Mouse (Mus musculus): Measurements from ENCODE around the gene Slc25a11.
A peak's percentile ranks its signal among the peaks of the same experiment; 100 is the strongest.

Slc25a11 gene

DNA sequence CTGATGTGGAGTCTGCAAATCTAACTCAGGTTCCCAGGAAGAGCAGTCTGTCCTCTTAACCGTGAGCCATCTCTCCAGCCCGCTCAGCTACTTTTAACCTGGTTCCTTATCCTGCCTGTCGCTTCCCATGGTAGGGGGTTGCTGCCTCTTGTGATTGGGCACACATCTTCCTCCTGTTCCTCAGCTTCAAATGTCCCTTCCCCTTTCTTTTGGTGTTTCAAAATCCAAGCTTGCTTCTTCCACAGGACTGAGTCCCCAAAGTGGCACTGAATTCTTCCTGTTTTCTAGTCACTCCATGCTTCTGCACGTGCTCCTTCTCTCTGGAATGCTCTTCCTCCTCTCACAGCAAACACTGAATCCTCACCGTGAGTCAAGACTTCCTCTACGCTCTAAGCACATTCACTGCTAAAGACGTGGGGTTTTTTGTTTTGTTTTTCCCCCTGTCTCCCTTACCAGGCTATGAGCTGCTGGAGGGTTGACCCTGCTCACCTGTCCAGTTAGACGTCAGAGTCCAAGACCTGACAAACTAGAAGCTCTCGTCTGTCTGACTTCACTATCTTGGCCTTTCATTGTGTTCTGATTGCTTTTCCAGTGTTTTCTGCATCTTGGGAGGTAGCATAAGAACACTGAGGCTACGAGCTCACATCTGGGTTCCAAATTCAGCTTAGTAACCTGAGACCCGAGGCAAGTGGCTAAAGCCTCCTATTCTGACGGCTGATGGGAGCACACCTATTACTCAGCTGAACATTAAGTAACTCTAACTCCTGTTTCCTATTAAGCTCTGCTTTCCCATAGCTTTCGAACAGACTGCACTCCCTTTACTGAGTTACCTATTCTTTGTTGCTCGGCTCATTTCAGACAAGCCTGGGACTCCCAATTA, 20.2 kb upstream of the Slc25a11 start:
- DNase-seq = peak in 1 of 2 experiments; percentile 22

DNA sequence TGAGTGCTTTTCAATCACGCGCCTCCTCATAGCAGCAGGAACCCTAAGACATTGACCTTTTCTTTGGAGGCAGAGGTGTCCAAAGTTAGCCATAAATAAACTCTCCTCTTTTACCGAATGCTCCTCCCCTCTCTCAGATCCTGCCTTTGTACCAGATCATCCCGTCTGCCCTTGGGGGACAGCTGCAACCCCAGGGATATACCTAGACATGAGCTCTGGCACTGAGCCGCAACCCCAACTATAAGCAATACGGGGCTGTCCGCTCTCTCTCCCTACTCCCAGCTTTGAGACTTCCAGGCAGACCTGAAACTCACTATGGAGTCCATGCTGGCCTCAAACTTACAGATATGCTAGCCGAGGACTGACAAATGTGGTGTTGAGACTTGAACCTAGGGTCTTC, 19.4 kb upstream of the Slc25a11 start:
- DNase-seq = no peak

- DNase-seq = no peak
Measured at GRCm38 (mm10) chr11:70664741-70665140, 17.5 kb upstream of the Slc25a11 start.

- DNase-seq = no peak
Measured at GRCm38 (mm10) chr11:70663957-70664356, 16.7 kb upstream of the Slc25a11 start.

- no peak for DNase-seq
Measured at GRCm38 (mm10) chr11:70663101-70663500, 15.8 kb upstream of the Slc25a11 start.

- DNase-seq = no peak
Measured at GRCm38 (mm10) chr11:70660571-70660970, 13.3 kb upstream of the Slc25a11 start.

DNA sequence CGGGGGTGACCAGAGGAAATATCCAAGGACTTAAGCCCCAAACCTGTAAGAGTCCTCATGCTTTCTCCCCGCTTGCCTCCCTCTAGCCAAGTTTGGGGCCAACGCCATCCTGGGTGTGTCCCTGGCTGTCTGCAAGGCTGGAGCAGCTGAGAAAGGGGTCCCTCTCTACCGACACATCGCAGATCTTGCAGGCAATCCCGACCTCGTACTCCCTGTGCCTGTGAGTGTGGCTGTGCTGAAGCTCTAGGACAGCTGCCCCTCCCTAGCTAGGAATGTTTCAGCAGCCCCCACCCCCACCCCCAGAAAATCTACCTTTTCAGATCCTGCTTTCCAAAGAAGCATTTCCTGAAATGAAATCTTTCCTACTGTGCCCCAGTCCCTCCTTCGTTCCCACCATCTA, 11.7 kb upstream of the Slc25a11 start:
- DNase-seq = no peak

DNA sequence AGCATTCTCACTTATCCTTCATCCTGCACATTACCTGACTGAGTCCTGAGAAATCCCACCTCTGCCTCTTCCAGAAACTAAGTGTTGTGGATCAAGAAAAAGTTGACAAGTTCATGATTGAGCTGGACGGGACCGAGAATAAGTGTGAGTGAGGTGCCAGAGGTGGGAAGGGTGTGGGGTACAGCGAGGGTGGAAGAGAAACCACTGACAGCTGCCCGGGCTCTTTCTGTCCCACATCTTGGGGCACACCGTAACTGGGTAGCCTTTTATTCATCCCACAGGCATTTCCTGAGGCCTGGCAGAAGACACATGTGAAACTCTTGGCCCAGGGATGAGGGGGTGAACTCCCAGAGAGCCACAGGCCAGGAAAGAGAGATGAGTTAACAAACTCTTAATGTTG, 11.2 kb upstream of the Slc25a11 start:
- DNase-seq = no peak

DNA sequence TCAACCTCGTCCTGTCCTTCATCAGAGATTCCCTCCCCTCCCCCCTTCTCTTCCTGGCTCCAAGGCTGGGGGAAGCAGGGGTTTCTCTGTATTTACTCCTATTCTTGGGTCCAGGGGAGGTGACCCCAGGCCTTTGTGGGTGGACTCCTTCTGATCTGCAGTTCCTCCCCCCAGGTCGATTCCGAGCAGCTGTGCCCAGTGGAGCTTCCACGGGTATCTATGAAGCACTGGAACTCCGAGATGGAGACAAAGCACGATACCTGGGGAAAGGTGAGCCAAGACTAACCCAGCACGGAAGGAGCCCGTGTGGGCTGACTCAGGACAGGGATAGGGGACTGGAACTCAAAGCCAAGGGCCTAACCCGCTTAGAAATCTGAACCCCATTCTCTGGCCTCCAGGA, 10.7 kb upstream of the Slc25a11 start:
- no peak for DNase-seq

DNA sequence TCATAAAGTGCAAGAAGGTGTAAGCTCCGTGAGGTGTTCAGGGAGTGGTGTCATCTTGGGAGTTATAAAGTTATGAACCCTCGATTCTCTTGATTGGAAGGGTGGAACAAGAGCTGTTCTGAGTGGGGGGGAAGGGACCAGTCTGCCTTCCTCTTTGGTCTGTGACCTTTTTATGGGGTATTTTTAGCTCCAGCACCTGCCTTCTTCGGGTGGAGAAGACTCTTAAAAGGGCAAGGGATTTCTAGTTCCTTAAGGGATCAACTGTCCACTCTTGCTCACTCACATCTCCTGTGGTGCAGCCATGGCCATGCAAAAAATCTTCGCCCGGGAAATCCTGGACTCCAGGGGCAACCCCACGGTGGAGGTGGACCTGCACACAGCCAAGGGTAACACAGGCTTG, 10.3 kb upstream of the Slc25a11 start:
- DNase-seq = no peak

DNA sequence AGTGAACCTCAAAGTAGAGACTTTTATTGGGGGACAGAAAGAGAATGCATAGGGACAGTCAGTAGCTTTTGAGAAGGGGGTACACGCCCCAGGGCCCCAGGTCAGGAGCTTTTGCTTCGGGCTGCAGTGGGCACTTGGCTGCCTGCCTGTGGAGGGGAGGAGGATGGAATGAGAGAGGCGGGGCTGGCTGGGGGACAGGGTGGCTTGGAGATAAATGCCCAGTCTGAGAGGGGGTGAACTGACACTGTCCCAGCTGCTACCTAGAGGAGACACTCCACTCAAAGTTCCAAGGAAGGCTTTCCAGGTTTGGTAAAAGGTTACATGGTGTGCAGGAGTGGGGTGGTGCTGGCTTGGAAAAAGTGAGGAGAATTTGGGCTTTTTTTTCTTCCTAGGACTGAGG, 9.7 kb upstream of the Slc25a11 start, which contains the start of gene Eno3:
Eno3 (plus strand) TSS at position 239 of the 400 bp plus-strand sequence.
- no peak for DNase-seq

GRCm38 (mm10) chr11:70656456-70656927, 9.2 kb upstream of the Slc25a11 start:
- no peak for DNase-seq

GRCm38 (mm10) chr11:70655571-70656455, 8.5 kb upstream of the Slc25a11 start:
- DNase-seq = peak; percentile 64 to 70

GRCm38 (mm10) chr11:70654923-70655570, 7.8 kb upstream of the Slc25a11 start:
- DNase-seq = peak; percentile 82 to 85

GRCm38 (mm10) chr11:70654198-70654922, 7.1 kb upstream of the Slc25a11 start, which contains the start of gene Pfn1:
Gene Pfn1 (minus strand): TSS chr11:70654644.
- DNase-seq = peak; percentile 71 to 75

DNA sequence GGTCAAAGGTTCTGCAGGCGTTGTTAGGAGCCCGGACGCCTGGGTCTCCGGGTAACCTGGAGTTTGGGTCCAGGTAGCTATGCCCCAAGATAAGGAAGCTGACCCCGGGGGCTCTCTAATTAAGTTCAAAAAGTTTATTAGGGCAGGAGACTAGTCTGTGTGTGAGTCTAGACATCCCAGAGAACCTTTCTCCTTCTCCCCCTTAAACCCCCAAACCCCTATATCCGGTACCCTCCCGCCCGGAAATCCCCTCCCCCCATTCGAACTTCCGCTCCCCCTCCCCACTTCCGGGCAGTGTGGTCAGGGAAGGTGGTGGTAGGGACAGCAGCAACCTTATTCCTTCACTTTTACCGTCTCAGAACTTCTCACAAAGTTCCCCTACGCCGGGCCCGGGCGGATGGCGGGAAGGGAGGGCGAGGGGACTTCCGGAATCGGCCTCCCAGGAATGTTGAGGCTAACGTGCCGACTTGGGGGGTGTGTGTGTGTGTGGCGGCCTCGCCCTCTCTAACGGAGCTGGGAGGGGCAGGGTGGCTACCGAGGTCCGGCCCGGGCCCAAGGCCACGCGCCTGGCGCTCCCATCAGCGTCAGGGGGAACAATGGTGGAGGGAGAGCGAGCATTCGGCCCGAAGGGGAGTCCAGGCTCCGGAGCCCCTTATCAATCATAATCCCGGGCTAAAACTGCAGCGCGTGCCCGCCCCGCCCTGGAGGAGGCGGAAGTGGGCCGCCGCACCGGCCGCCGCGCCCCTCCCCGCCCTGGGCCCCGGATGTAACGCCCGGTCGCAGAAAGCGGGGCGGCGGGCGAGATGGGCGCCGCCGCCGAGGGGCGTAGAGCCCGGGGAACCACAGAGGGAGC, 6.3 kb upstream of the Slc25a11 start:
- peak; percentile 69 to 71 for DNase-seq

GRCm38 (mm10) chr11:70652884-70653344, 5.6 kb upstream of the Slc25a11 start:
- DNase-seq = no peak

DNA sequence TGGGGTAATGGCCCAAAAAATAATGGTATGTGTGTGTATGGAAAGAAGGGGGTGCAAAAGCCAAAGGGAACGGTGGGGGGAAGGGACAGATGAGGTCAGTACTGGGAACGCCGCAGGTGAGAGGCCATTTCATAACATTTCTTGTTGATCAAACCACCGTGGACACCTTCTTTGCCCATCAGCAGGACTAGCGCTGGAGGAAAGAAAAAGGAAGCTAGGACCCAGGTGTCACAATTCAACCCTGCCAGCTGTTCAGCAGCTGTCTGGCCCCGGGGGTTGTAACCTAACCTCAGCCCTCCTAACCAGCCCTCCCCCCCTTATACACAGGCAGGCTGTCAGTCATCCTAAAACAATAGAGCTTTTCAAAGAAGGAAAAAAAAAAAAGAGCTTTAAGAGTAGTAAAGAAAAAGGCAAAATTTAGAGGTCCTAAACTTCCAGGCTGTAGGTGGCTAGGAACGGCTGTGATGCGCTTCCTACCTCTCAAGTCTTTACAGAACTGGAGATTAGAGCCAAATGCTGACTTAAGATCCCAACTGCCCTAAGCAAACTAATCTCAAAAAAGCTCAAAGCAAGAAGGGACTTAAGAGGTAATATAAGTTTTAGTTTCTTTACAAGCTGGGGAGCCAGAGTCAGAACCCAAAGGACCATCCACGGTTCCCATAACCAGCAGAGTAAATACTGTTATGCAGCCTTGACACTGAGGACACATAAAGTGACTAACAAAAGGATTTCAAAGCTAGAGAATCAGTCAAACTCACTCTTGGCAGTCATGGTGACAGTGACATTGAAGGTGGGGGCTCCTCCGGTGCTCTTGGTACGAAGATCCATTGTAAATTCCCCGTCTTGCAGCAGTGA, 5.0 kb upstream of the Slc25a11 start:
- no peak for DNase-seq

DNA sequence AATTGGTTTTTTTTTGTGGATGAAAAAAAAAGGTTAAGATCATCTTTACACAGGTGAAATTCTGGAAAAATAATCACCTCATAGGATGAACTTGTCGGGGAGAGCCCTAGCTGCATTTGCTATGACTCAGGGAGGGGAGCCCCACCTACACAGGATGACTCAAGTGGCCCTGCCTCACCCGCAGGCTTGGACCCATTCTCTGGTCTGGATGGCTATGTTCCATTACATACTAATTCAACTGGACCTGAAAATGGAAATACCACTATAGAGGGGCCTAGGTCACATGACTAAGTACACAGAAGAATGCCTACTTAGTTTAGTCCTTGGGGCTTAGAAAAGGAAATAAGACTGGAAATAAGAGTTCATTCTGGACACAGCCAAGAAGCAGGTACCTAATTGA, 4.1 kb upstream of the Slc25a11 start:
- no peak for DNase-seq
